In genomic region chr14:79089464-79089863, GRCm38 (mm10) we compare ENCODE assay signal across 8 mouse cellular contexts.
DNase-seq lines count a peak whose midpoint lies in the region; ATAC-seq lines count a peak whose summit lies in the region.
"Had no signal": no experiment of that assay in that cellular context is flagged by ENCODE, and none has a peak within 500 bp of the region (broad histone marks: within the 10 kb centered on the region; RNA-seq: fewer than 3 reads in every experiment).

No protein-coding gene starts in this region.

- WGBS in embryonic facial prominence, embryonic 13.5 days = 24% methylated on average over 2 of the region's 2 CpGs
- WGBS in heart, embryonic 14.5 days = 24% methylated on average over 2 of the region's 2 CpGs

- no peak overlapping the region for H3K4me2 ChIP-seq in embryonic facial prominence, embryonic 13.5 days
- H3K4me2 ChIP-seq in heart, embryonic 14.5 days (ENCODE audit: low read length) = peak overlapping the region; percentile 21; the same call in 1 of the 2 replicates

- peaks cover 6% of the 10 kb centered on the region for H3K36me3 ChIP-seq in embryonic facial prominence, embryonic 13.5 days
- peaks cover 6% of the 10 kb centered on the region for H3K36me3 ChIP-seq in heart, embryonic 14.5 days (ENCODE audit: control insufficient read depth, insufficient read depth, low read length)

- peak overlapping the region; percentile 12; the same call in 1 of the 2 replicates for H3K27ac ChIP-seq in embryonic facial prominence, embryonic 13.5 days
- H3K27ac ChIP-seq in heart, embryonic 14.5 days (replicated peaks in 1 of 2; ENCODE audit: control insufficient read depth in 1 of 2, insufficient read depth in 1 of 2, low read depth in 2 of 2, low read length in 2 of 2) = peak overlapping the region; percentile 68 to 78

- H3K4me1 ChIP-seq in embryonic facial prominence, embryonic 13.5 days = peaks cover 29% of the 10 kb centered on the region
- H3K4me1 ChIP-seq in heart, embryonic 14.5 days (ENCODE audit: control insufficient read depth in 2 of 2, insufficient read depth in 2 of 2, low read length in 2 of 2) = peaks cover 6 to 12% of the 10 kb centered on the region in 2 experiments

- peak; percentile 29 for DNase-seq in right cerebral cortex, adult 18-20 months
- no peak for DNase-seq in right cerebral cortex, postnatal 14 days
- DNase-seq in kidney, postnatal 4 days = peak; percentile 63 to 79
- peak; percentile 22 for DNase-seq in telencephalon, adult 2 months (ENCODE audit: low read depth, low spot score)
- DNase-seq in thymus, postnatal 36 days = no peak

- H3K9ac ChIP-seq in embryonic facial prominence, embryonic 13.5 days = no peak overlapping the region
- no peak overlapping the region for H3K9ac ChIP-seq in heart, embryonic 14.5 days (ENCODE audit: low read length)

- H3K9me3 ChIP-seq in embryonic facial prominence, embryonic 13.5 days = peaks cover 5% of the 10 kb centered on the region
- peaks cover 5% of the 10 kb centered on the region for H3K9me3 ChIP-seq in heart, embryonic 14.5 days (ENCODE audit: control insufficient read depth, low read length)

- H3K27me3 ChIP-seq in embryonic facial prominence, embryonic 13.5 days = no peaks in the 10 kb centered on the region
- H3K27me3 ChIP-seq in heart, embryonic 14.5 days (ENCODE audit: control insufficient read depth, insufficient read depth, low read length) = no peaks in the 10 kb centered on the region

- H3K4me3 ChIP-seq in embryonic facial prominence, embryonic 13.5 days = no peak overlapping the region
- H3K4me3 ChIP-seq in heart, embryonic 14.5 days (ENCODE audit: control insufficient read depth in 1 of 2, insufficient read depth in 1 of 2, low read depth in 1 of 2, low read length in 2 of 2) = no peak overlapping the region
- H3K4me3 ChIP-seq: erythroblast, embryonic 14.5 days had no signal

- ATAC-seq in embryonic facial prominence, embryonic 13.5 days (ENCODE audit: insufficient number of reproducible peaks, insufficient read depth, low FRiP score, low TSS enrichment, low read depth) = peak; percentile 56; the same call in 1 of the 2 replicates
- ATAC-seq in heart, embryonic 14.5 days (ENCODE audit: insufficient number of reproducible peaks, insufficient read depth, low FRiP score, low read depth) = peak; percentile 54; the same call in 1 of the 2 replicates

Comparison
In these comparisons a context has a peak if more than half of its experiments do, and no peak if none do; other contexts are left out.
1. DNase-seq: peak in right cerebral cortex, adult 18-20 months (single experiment), kidney, postnatal 4 days (2 of 2) and telencephalon, adult 2 months (single experiment); none in right cerebral cortex, postnatal 14 days (single experiment) and thymus, postnatal 36 days (0 of 2).